Mouse (Mus musculus) kidney, embryonic 16.5 days (tissue): ENCODE data around the gene Rbfox3. TPM values are rescaled to one million over a fixed set of nuclear protein-coding genes. Genes with fewer than 3 reads are reported as not detected.

Experiments
- ATAC-seq: fragments of 200-750 bp; cut with Nextera tagmentation; 2 replicates; pipeline ENCODE4 v1.8.0; 2017; ENCODE audit warnings: moderate TSS enrichment; ENCODE audit not compliant: low FRiP score, low TSS enrichment
- H3K27ac ChIP-seq: fragments of 300-500 bp; sonication (generic); 2 replicates; pipeline ENCODE4 v1.5.1; 2014; ENCODE audit warnings: low read length
- H3K27me3 ChIP-seq: fragments of 300-500 bp; sonication (generic); 2 replicates; pipeline ENCODE4 v1.6.1; 2014; ENCODE audit warnings: low read length, control low read depth, mixed read lengths; ENCODE audit not compliant: insufficient read depth
- H3K36me3 ChIP-seq: fragments of 300-500 bp; sonication (generic); 2 replicates; pipeline ENCODE4 v1.6.1; 2014; ENCODE audit warnings: low read length, control low read depth, mixed read lengths; ENCODE audit not compliant: insufficient read depth
- H3K4me1 ChIP-seq: fragments of 300-500 bp; sonication (generic); 2 replicates; pipeline ENCODE4 v1.6.1; 2014; ENCODE audit warnings: low read length, control low read depth, mixed read lengths; ENCODE audit not compliant: insufficient read depth
- H3K4me2 ChIP-seq: fragments of 300-500 bp; sonication (generic); replicated peaks from 2 replicates; pipeline ENCODE4 v1.6.1; 2014; ENCODE audit warnings: low read depth, low read length
- H3K4me3 ChIP-seq: fragments of 300-500 bp; sonication (generic); 2 replicates; pipeline ENCODE4 v1.5.1; 2014; ENCODE audit warnings: mild to moderate bottlenecking, low read length
- H3K9ac ChIP-seq: fragments of 300-500 bp; sonication (generic); replicated peaks from 2 replicates; pipeline ENCODE4 v1.6.1; 2014; ENCODE audit warnings: low read length
- H3K9me3 ChIP-seq: fragments of 300-500 bp; sonication (generic); 2 replicates; pipeline ENCODE4 v1.6.1; 2016; ENCODE audit warnings: low read length, control low read depth
- WGBS: fragments of 180-500 bp; shearing (Covaris S2); extraction: QIAGEN DNeasy Blood & Tissue Kit; methylation state at CpG from one replicate; pipeline ENCODE4 v1.1.7; 2014; 5-methylcytosine and 5-hydroxymethylcytosine counted together
- polyA plus RNA-seq: library from polyadenylated mRNA; unstranded; fragments of >200 nt; fragmentation: Nextera tagmentation; extraction: Ambion mirVana; gene quantifications from 2 replicates; pipeline ENCODE4 v1.2.1, GENCODE M21; 2015

The Rbfox3 gene
- polyA plus RNA-seq, 1 experiment from 2014 or later: 1.0 TPM

DNA sequence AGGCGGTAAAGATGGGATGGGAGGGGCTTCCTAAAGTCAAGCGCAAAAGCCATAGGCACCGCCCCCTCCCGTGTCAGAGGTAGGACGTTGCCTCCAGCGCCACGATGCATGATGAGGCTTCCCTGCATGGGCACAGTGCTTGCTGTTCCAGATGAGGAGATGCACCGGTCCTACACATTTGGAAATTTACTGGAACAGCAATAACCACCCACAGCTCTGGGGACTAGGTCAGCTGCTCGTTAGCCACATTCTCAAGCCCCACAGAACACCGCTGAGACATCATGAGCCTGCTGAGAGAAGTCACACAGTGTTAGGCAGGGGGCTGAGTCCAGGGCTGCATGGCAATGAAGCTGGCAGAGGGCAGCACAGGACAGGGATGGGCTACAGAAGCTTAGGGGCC, 39.9 kb downstream of the Rbfox3 start:
- H3K9me3 ChIP-seq: no peaks in the 10 kb centered on the region
- H3K27ac ChIP-seq: no peak overlapping the region
- H3K4me3 ChIP-seq: no peak overlapping the region
- H3K36me3 ChIP-seq: no peaks in the 10 kb centered on the region
- peaks cover 21% of the 10 kb centered on the region for H3K4me1 ChIP-seq
- ATAC-seq: no peak
- no peak overlapping the region for H3K9ac ChIP-seq
- peaks cover 2% of the 10 kb centered on the region for H3K27me3 ChIP-seq
- H3K4me2 ChIP-seq: no peak overlapping the region
- 77% methylated on average over 10 of the region's 10 CpGs for WGBS

DNA sequence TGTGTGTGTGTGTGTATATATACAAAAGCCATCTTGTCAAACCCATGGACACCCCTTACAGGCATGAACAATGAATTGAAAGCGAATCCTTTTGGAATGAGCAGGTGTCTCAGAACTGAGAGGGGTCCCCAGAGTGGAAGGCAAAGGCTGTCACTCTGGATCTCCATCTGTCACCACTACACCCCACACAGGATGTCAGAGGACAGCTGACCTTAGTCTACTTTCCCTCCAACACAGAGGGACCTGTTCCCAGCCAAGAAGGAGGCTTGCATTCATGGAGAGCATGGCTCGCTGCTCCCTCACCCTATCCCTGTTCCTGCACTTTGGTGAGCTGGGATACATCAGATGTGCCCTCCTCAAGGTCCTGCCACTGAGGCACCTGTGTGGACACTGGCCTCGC, 48.0 kb downstream of the Rbfox3 start:
- WGBS: 89% methylated on average over 3 of the region's 3 CpGs
- Histone ChIP-seq H3K4me3 (no peak overlapping the region), H3K9ac (no peak overlapping the region), H3K4me1 (no peaks in the 10 kb centered on the region), H3K9me3 (no peaks in the 10 kb centered on the region), H3K27ac (no peak overlapping the region), H3K36me3 (no peaks in the 10 kb centered on the region), H3K4me2 (no peak overlapping the region), H3K27me3 (no peaks in the 10 kb centered on the region)
- ATAC-seq: no peak

DNA sequence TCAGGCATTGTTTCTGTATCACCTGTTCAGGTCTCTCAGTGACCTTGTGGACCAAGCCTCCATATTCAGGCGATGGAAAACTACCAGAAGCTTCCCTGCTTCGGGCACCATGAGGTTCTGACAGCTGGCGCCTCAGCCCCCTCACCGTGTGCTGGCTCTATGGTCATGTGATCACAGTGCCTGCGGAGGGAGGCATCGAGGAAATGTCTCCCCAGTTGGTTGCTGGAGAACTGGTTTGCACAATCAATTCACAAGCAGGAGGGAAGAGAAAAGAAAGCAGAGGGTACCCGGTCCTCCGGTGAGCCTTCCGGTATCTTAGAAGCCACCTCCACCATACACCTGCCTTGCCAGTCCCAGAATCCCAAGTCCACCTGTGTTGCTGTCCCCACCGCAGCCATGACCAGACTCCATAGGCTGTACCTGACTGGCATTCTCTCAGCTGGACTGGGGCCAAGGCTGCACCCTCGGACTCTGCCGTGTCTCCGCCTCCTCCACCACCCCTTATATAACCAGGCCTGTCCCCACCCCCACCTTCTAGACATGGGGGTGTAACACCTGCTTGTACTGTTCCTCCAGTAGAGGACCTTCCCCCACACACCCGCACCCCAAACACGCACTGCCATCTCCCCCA, 49.5 kb downstream of the Rbfox3 start:
- ATAC-seq: no peak
- Histone ChIP-seq H3K4me1 (no peaks in the 10 kb centered on the region), H3K4me3 (no peak overlapping the region), H3K36me3 (no peaks in the 10 kb centered on the region), H3K4me2 (no peak overlapping the region), H3K27me3 (no peaks in the 10 kb centered on the region), H3K9me3 (no peaks in the 10 kb centered on the region), H3K27ac (no peak overlapping the region), H3K9ac (no peak overlapping the region)
- 85% methylated on average over 15 of the region's 15 CpGs for WGBS

DNA sequence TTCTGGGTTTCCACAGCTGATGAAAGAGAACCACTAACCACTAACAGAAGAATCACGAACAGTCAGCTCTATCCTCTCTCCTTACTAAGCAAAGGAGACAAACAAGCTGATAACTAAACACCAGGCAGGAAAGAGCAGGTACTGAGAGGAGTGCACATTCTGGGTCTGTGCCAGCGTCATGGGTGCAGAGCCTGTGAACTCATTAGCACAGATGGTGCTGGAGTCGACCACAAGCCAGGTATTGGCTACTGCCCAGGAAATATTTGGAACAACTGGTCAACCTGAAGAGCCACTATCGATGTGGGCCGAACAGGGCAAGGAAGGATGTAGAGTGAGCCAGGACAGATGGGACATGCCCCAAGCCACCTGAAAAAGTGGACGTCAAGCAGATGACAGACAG, 50.2 kb downstream of the Rbfox3 start:
- no peak for ATAC-seq
- Histone ChIP-seq H3K4me1 (no peaks in the 10 kb centered on the region), H3K9ac (no peak overlapping the region), H3K27me3 (no peaks in the 10 kb centered on the region), H3K4me2 (no peak overlapping the region), H3K4me3 (no peak overlapping the region), H3K36me3 (no peaks in the 10 kb centered on the region), H3K9me3 (no peaks in the 10 kb centered on the region), H3K27ac (no peak overlapping the region)
- WGBS: 93% methylated on average over 6 of the region's 6 CpGs

DNA sequence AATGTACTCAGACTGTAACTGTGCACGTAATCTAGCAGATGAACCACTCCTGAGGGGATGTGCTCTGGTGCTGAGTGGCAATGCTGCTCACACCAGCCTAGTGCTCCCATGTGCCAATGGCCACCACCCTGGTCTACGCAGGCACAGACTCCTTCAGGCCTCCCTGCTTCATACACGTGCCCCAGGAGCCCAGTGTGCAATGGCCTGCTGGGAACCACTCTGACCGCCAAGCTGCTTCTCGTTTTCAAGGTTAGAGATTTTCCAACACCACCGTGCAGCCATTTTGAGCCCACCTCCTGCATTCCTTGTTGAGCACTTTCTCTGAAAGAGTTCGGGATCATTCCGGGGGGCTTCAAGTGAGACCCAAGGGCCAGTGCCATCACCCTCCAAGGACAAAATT, 50.6 kb downstream of the Rbfox3 start:
- Histone ChIP-seq H3K36me3 (no peaks in the 10 kb centered on the region), H3K4me1 (no peaks in the 10 kb centered on the region), H3K4me2 (no peak overlapping the region), H3K27me3 (no peaks in the 10 kb centered on the region), H3K4me3 (no peak overlapping the region), H3K27ac (no peak overlapping the region), H3K9ac (no peak overlapping the region), H3K9me3 (no peaks in the 10 kb centered on the region)
- WGBS: 88% methylated on average over 8 of the region's 8 CpGs
- no peak for ATAC-seq

DNA sequence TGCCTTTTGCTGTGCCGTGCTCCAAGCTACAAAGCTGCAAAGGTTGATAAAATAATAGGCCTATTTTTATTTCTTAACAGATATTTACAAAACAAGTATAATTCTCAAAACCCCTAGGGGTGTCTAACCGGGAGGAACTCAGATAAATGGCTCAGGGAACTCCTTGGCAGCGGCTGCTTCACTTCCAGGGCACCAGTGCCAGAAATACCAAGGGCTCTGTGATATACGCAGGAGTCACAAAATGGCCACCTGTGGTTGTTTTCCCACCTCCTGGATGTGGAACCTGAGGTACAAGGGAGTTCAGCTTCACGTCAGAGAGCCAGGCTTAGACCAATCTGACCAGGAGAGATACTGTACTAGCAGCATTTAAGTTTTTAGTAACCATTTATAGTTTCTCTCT, 51.6 kb downstream of the Rbfox3 start:
- Histone ChIP-seq H3K4me3 (no peak overlapping the region), H3K27me3 (no peaks in the 10 kb centered on the region), H3K4me2 (no peak overlapping the region), H3K9ac (no peak overlapping the region), H3K4me1 (no peaks in the 10 kb centered on the region), H3K27ac (no peak overlapping the region), H3K36me3 (no peaks in the 10 kb centered on the region), H3K9me3 (no peaks in the 10 kb centered on the region)
- ATAC-seq: no peak
- 71% methylated on average over 5 of the region's 5 CpGs for WGBS

DNA sequence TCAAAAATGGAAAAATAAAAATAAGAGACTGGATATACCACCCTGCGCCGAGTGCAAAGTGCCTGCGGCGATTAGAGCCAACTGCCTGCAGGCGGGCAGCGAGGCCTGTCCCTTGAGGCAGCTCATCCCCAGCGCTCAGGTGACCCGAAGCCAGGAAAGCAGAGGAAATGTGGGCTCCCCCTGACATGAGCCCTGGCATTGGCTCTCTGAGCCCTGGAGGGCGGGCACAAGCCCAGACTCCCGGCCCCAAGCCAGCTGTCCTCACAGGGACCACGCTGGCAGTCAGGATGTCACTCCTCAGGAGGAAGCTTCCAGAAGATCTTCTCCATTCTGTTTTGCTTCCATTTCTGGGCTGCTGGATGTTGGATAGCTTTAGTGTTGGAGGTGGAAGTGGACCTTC, 53.1 kb downstream of the Rbfox3 start:
- H3K4me1 ChIP-seq: no peaks in the 10 kb centered on the region
- no peak overlapping the region for H3K9ac ChIP-seq
- no peaks in the 10 kb centered on the region for H3K27me3 ChIP-seq
- WGBS: 75% methylated on average over 11 of the region's 11 CpGs
- H3K36me3 ChIP-seq: no peaks in the 10 kb centered on the region
- H3K4me3 ChIP-seq: no peak overlapping the region
- no peak for ATAC-seq
- no peaks in the 10 kb centered on the region for H3K9me3 ChIP-seq
- H3K27ac ChIP-seq: no peak overlapping the region
- H3K4me2 ChIP-seq: no peak overlapping the region

DNA sequence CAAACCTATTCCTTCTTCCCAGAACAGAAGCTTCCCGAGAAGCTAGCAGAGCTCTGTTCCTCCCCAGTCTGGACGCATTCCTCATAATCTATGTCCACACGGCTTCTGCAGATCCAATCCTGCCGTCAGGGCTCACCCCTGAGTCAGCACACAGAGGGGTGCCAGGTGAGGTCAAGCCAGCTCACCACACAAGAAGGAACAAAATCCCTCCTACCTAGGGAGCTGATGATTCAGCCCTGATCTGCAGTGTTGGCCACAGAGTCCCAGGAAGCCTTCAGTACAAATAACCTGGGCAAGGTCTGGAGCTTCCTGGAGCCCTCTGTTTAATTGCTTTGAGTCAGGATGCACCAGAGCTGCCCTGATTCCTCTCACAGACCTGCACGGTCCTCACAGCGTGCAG, 60.0 kb downstream of the Rbfox3 start:
- 78% methylated on average over 6 of the region's 6 CpGs for WGBS
- Histone ChIP-seq H3K4me3 (no peak overlapping the region), H3K27me3 (no peaks in the 10 kb centered on the region), H3K9me3 (no peaks in the 10 kb centered on the region), H3K4me2 (no peak overlapping the region), H3K9ac (no peak overlapping the region), H3K27ac (no peak overlapping the region), H3K36me3 (no peaks in the 10 kb centered on the region), H3K4me1 (no peaks in the 10 kb centered on the region)
- ATAC-seq: no peak

DNA sequence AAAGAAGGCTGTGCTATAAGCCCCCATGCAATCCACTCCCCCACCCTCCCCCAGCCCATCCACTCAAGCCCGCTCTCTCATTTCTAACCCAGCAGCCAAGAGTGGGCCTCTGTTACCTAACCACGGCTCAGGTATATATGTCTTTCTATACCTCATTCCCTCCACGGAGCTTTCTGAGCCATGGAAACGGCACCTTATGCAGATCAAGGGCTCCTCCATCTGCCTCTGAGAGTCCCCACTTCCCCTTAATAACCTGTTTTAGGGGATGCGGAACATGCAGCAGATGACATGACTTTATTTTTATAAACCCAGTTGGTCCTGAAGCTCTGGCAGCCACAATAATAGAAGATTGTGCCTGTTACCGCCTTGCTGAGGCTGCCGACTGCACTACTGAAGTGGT, 63.4 kb downstream of the Rbfox3 start:
- H3K9ac ChIP-seq: no peak overlapping the region
- H3K36me3 ChIP-seq: no peaks in the 10 kb centered on the region
- H3K4me2 ChIP-seq: no peak overlapping the region
- H3K27ac ChIP-seq: no peak overlapping the region
- no peak overlapping the region for H3K4me3 ChIP-seq
- whole genome bisulfite sequencing: 84% methylated on average over 7 of the region's 7 CpGs
- no peaks in the 10 kb centered on the region for H3K9me3 ChIP-seq
- no peak for ATAC-seq
- no peaks in the 10 kb centered on the region for H3K4me1 ChIP-seq
- H3K27me3 ChIP-seq: no peaks in the 10 kb centered on the region

DNA sequence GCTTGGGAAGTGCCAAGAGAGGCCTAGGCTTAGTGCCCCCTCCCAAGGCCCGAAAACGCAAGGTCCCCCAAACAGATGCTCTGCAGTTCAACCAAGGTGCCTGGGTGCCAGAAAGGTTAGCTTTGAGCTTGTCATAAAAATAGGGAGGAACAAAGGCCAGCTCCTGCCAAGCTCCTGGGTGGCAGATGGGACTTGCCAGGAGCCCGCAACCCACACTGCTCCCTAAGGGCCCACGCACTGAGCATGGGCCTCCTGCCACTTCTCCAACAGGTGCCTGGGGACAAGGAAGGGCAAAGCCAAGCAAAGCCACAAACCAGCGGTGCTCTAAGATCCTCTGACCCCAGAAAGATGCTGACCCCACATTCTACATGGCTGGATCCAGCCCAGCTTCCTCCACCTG, 70.4 kb downstream of the Rbfox3 start:
- Histone ChIP-seq H3K36me3 (no peaks in the 10 kb centered on the region), H3K9ac (no peak overlapping the region), H3K4me1 (no peaks in the 10 kb centered on the region), H3K9me3 (no peaks in the 10 kb centered on the region), H3K4me2 (no peak overlapping the region), H3K27me3 (no peaks in the 10 kb centered on the region), H3K27ac (no peak overlapping the region), H3K4me3 (no peak overlapping the region)
- no peak for ATAC-seq
- WGBS: 85% methylated on average over 5 of the region's 5 CpGs
